Mouse (Mus musculus): ENCODE measurements around the gene Tet2.

- TF ChIP-seq CTCF (IDR thresholded peaks at IDR 0.05) (no peak), POLR2A (IDR thresholded peaks at IDR 0.05; ENCODE audit: insufficient read depth, low read depth, low read length) (no peak)
These were observed 21.7 kb downstream of the Tet2 start for GRCm38 (mm10) chr3:133523191-133523590.

Measured in heart, adult 2 months (tissue).